Mouse (Mus musculus): ENCODE results near the gene Car14. TPM values are rescaled to one million over a fixed set of nuclear protein-coding genes. Genes with fewer than 3 reads are reported as not detected.
A peak's percentile ranks its signal among the peaks of the same experiment; 100 is the strongest.

Car14 gene
- polyA plus RNA-seq, 1 experiment from 2014 or later = 68.0 TPM

- peak overlapping the region; percentile 89 for H3K27ac ChIP-seq
- DNase-seq (ENCODE audit: low spot score) = no peak
- H3K4me1 ChIP-seq = peaks cover 8% of the 10 kb centered on the region
- no peaks in the 10 kb centered on the region for H3K27me3 ChIP-seq (ENCODE audit: insufficient read depth, poor library complexity, severe bottlenecking)
- WGBS = 23% methylated on average over 7 of the region's 7 CpGs
- peak overlapping the region; percentile 85 for H3K4me3 ChIP-seq
- H3K9me3 ChIP-seq = no peaks in the 10 kb centered on the region
- H3K36me3 ChIP-seq = peaks cover 25% of the 10 kb centered on the region
These were observed 48.4 kb downstream of the Car14 start for GRCm38 (mm10) chr3:95856115-95856514.

GRCm38 (mm10) chr3:95855502-95856089, 48.9 kb downstream of the Car14 start, which contains the start of gene Prpf3:
TSS of gene Prpf3 (minus strand) at chr3:95855885.
- Histone ChIP-seq H3K4me3 (peak within 1 kb of the TSS; percentile 85), H3K27ac (peak within 1 kb of the TSS; percentile 89), H3K4me1 (peaks cover 10% of the 10 kb centered on the region), H3K9me3 (no peaks in the 10 kb centered on the region), H3K36me3 (peaks cover 30% of the 10 kb centered on the region), H3K27me3 (ENCODE audit: insufficient read depth, poor library complexity, severe bottlenecking) (no peaks in the 10 kb centered on the region)
- under 1% methylated on average over 56 of the region's 56 CpGs for WGBS
- DNase-seq (ENCODE audit: low spot score) = peak; percentile 96

- Histone ChIP-seq H3K9me3 (no peaks in the 10 kb centered on the region), H3K27ac (no peak overlapping the region), H3K27me3 (ENCODE audit: insufficient read depth, poor library complexity, severe bottlenecking) (no peaks in the 10 kb centered on the region), H3K36me3 (peaks cover 73% of the 10 kb centered on the region), H3K4me1 (peaks cover 8% of the 10 kb centered on the region), H3K4me3 (no peak overlapping the region)
- DNase-seq (ENCODE audit: low spot score) = no peak
- 88% methylated on average over 8 of the region's 8 CpGs for WGBS
These were observed 53.2 kb downstream of the Car14 start for GRCm38 (mm10) chr3:95851317-95851716.

GRCm38 (mm10) chr3:95850611-95851010, 53.9 kb downstream of the Car14 start:
- peaks cover 8% of the 10 kb centered on the region for H3K4me1 ChIP-seq
- WGBS = 44% methylated on average over 4 of the region's 4 CpGs
- no peak overlapping the region for H3K4me3 ChIP-seq
- H3K27ac ChIP-seq = no peak overlapping the region; the same call in 1 of the 2 replicates
- no peak for DNase-seq (ENCODE audit: low spot score)
- H3K36me3 ChIP-seq = peaks cover 80% of the 10 kb centered on the region
- H3K9me3 ChIP-seq = no peaks in the 10 kb centered on the region
- no peaks in the 10 kb centered on the region for H3K27me3 ChIP-seq (ENCODE audit: insufficient read depth, poor library complexity, severe bottlenecking)

Other genes starting within 250 kb of the Car14 start
- 37.7 and 50.2 TPM in 2 replicates for gene Mcl1, start 245.9 kb downstream of the Car14 start, polyA plus RNA-seq (2016; fragmentation: Nextera tagmentation; extraction: Ambion mirVana)
- 4.2 and 5.7 TPM in 2 replicates for gene Adamtsl4, start 216.8 kb downstream of the Car14 start, polyA plus RNA-seq (2016; fragmentation: Nextera tagmentation; extraction: Ambion mirVana)
- 76.8 and 109 TPM in 2 replicates for gene Ecm1, start 165.1 kb downstream of the Car14 start, polyA plus RNA-seq (2016; fragmentation: Nextera tagmentation; extraction: Ambion mirVana)
- 61.9 and 62.6 TPM in 2 replicates for gene Tars2, start 144.5 kb downstream of the Car14 start, polyA plus RNA-seq (2016; fragmentation: Nextera tagmentation; extraction: Ambion mirVana)
- 22.7 and 23.5 TPM in 2 replicates for gene Rprd2, start 85.8 kb downstream of the Car14 start, polyA plus RNA-seq (2016; fragmentation: Nextera tagmentation; extraction: Ambion mirVana)
- gene Prpf3, start 48.8 kb downstream of the Car14 start, polyA plus RNA-seq (2016; fragmentation: Nextera tagmentation; extraction: Ambion mirVana) = 40.4 and 55.1 TPM in 2 replicates
- gene Mrps21, start 33.2 kb downstream of the Car14 start, polyA plus RNA-seq (2016; fragmentation: Nextera tagmentation; extraction: Ambion mirVana) = 380 and 402 TPM in 2 replicates
- gene Ciart, start 22.4 kb downstream of the Car14 start, polyA plus RNA-seq (2016; fragmentation: Nextera tagmentation; extraction: Ambion mirVana) = 6.0 and 10.7 TPM in 2 replicates
- gene BC028528, start 12.7 kb downstream of the Car14 start, polyA plus RNA-seq (2016; fragmentation: Nextera tagmentation; extraction: Ambion mirVana) = 18.5 and 26.4 TPM in 2 replicates
- gene Aph1a, start 10.7 kb downstream of the Car14 start, polyA plus RNA-seq (2016; fragmentation: Nextera tagmentation; extraction: Ambion mirVana) = 30.4 and 39.4 TPM in 2 replicates
- 209 and 212 TPM in 2 replicates for gene Anp32e, start 24.6 kb upstream of the Car14 start, polyA plus RNA-seq (2016; fragmentation: Nextera tagmentation; extraction: Ambion mirVana)
- gene Plekho1, start 91.3 kb upstream of the Car14 start, polyA plus RNA-seq (2016; fragmentation: Nextera tagmentation; extraction: Ambion mirVana) = 75.1 and 88.2 TPM in 2 replicates
- 26.1 and 30.6 TPM in 2 replicates for gene Vps45, start 153.8 kb upstream of the Car14 start, polyA plus RNA-seq (2016; fragmentation: Nextera tagmentation; extraction: Ambion mirVana)
- 15.2 and 16.1 TPM in 2 replicates for gene Otud7b, start 199.8 kb upstream of the Car14 start, polyA plus RNA-seq (2016; fragmentation: Nextera tagmentation; extraction: Ambion mirVana)

All from heart, embryonic 10.5 days (tissue).